Mouse (Mus musculus): ENCODE data around the gene Tgfa.

DNA sequence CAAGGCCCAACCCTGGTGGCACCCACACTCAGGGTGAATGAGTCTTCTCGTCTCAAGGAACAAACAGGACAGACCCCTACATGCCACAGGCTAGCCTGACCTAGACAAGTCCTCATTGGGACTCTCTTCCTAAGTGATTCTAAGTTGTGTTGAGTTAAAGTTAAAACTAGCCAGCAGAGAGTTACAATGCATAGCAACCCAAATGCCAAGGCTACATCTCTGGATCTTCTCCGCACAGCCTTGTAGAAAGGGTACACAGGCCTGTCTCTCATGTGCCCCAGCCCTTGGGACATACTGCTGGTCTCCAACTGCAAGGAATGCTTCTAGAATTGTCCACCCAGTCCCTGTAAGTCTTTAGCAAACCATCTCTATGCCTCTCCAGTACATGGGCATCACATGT lies 81.8 kb downstream of the Tgfa start:
- no peak for TF ChIP-seq POLR2A (IDR thresholded peaks at IDR 0.05; ENCODE audit: insufficient read length, low read depth)
- no peak for TF ChIP-seq POLR2AphosphoS2 (IDR thresholded peaks at IDR 0.05; ENCODE audit: insufficient read length, low read depth)
- no peak for TF ChIP-seq CEBPB (IDR thresholded peaks at IDR 0.05; ENCODE audit: insufficient read depth, poor library complexity, severe bottlenecking)
- TF ChIP-seq TCF12 (IDR thresholded peaks at IDR 0.05; ENCODE audit: insufficient read depth, poor library complexity, severe bottlenecking), result no peak
- TF ChIP-seq MAX (IDR thresholded peaks at IDR 0.05; ENCODE audit: low read depth), result no peak
- no peak for TF ChIP-seq MYOG (IDR thresholded peaks at IDR 0.05; ENCODE audit: control insufficient read depth in 1 of 3, insufficient read depth in 1 of 3, insufficient read length in 2 of 3, low read depth in 2 of 3)
- TF ChIP-seq MYOD1 (IDR thresholded peaks at IDR 0.05; ENCODE audit: control insufficient read depth in 1 of 3, insufficient read length in 2 of 3, low read depth in 2 of 3), result no peak
- TF ChIP-seq E2F4 (IDR thresholded peaks at IDR 0.05; ENCODE audit: insufficient read depth), result no peak
- TF ChIP-seq USF1 (IDR thresholded peaks at IDR 0.05; ENCODE audit: low read depth), result no peak
- no peak for TF ChIP-seq TCF3 (IDR thresholded peaks at IDR 0.05; ENCODE audit: insufficient read length, low read depth)
- no peak for TF ChIP-seq REST (IDR thresholded peaks at IDR 0.05; ENCODE audit: insufficient read depth, insufficient read length)
- TF ChIP-seq SRF (IDR thresholded peaks at IDR 0.05; ENCODE audit: control insufficient read depth, insufficient read length, low read depth), result no peak
